Mouse (Mus musculus) hindbrain, embryonic 11.5 days (tissue): ENCODE data around the gene Gli1. TPM values are rescaled to one million over a fixed set of nuclear protein-coding genes. Genes with fewer than 3 reads are reported as not detected.
A peak's percentile ranks its signal among the peaks of the same experiment; 100 is the strongest.

Source experiments
- ATAC-seq: fragments of 200-750 bp; cut with Nextera tagmentation; 2 replicates; pipeline ENCODE4 v1.8.0; 2017; ENCODE audit warnings: mild to moderate bottlenecking, moderate TSS enrichment, moderate library complexity; ENCODE audit not compliant: low FRiP score
- DNase-seq: peaks from one replicate; pipeline ENCODE4 v3.0.0-alpha.2; 2015; ENCODE audit warnings: low spot score
- H3K27ac ChIP-seq: fragments of 300-500 bp; sonication (generic); 2 replicates; pipeline ENCODE4 v1.5.1; 2014; ENCODE audit warnings: mild to moderate bottlenecking, low read depth, low read length
- H3K27me3 ChIP-seq: fragments of 300-500 bp; sonication (generic); 2 replicates; pipeline ENCODE4 v1.6.1; 2014; ENCODE audit warnings: mild to moderate bottlenecking, low read length, moderate library complexity, mixed read lengths; ENCODE audit not compliant: control insufficient read depth, insufficient read depth
- H3K36me3 ChIP-seq: fragments of 300-500 bp; sonication (generic); 2 replicates; pipeline ENCODE4 v1.6.1; 2014; ENCODE audit warnings: mild to moderate bottlenecking, low read length, moderate library complexity, mixed read lengths; ENCODE audit not compliant: control insufficient read depth, insufficient read depth
- H3K4me1 ChIP-seq: fragments of 300-500 bp; sonication (generic); replicated peaks from 2 replicates; pipeline ENCODE4 v1.6.1; 2014; ENCODE audit warnings: low read length, mixed read lengths; ENCODE audit not compliant: control insufficient read depth, insufficient read depth
- H3K4me2 ChIP-seq: fragments of 300-500 bp; sonication (generic); replicated peaks from 2 replicates; pipeline ENCODE4 v1.6.1; 2014; ENCODE audit warnings: mild to moderate bottlenecking, low read depth, low read length
- H3K4me3 ChIP-seq: fragments of 300-500 bp; sonication (generic); 2 replicates; pipeline ENCODE4 v1.5.1; 2014; ENCODE audit warnings: low read depth, low read length
- H3K9ac ChIP-seq: fragments of 300-500 bp; sonication (generic); 2 replicates; pipeline ENCODE4 v1.6.1; 2014; ENCODE audit warnings: low read depth, low read length
- H3K9me3 ChIP-seq: fragments of 300-500 bp; sonication (generic); 2 replicates; pipeline ENCODE4 v1.6.1; 2016; ENCODE audit warnings: low read length; ENCODE audit not compliant: control insufficient read depth
- WGBS: fragments of 180-500 bp; shearing (Covaris S2); extraction: QIAGEN DNeasy Blood & Tissue Kit; methylation state at CpG from one replicate; pipeline ENCODE4 v1.1.7; 2014; 5-methylcytosine and 5-hydroxymethylcytosine counted together
- polyA plus RNA-seq: library from polyadenylated mRNA; unstranded; fragments of >200 nt; fragmentation: Nextera tagmentation; extraction: Ambion mirVana; gene quantifications from 2 replicates; pipeline ENCODE4 v1.2.1, GENCODE M21; 2014

Gene Gli1
- polyA plus RNA-seq, 1 experiment from 2014 or later, result 3.2 TPM

DNA sequence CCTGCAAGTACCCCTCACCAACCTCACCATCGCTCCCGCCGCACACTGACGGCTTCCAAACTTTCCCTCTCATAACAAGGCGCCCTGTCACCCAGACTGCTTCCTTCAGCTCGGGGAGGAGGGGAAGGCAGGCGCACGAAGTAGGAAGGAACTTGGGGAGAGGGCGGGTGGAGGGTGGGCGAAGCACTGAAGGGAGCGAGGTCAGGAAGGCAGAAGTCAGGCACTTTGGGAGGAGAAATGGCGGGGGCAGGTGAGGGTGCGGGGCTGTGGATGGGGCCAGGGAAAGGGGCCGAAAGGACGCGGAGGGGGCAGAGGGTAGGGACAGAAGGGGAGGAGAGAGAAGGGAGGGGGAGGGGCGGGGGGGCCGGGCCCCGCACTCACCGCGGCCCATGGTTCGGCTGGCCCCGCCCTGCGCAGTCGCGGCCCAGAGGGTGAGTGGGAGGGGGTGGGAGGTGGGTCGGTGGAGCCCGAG lies 53.4 kb downstream of the Gli1 start:
- Histone ChIP-seq H3K9me3 (no peaks in the 10 kb centered on the region), H3K4me3 (peak overlapping the region; percentile 58), H3K27ac (peak overlapping the region; percentile 99), H3K4me1 (peaks cover 18% of the 10 kb centered on the region), H3K4me2 (peak overlapping the region; percentile 85), H3K36me3 (peaks cover 8% of the 10 kb centered on the region; the same call in 1 of the 2 replicates), H3K9ac (peak overlapping the region; percentile 74), H3K27me3 (no peaks in the 10 kb centered on the region)
- DNase-seq (no peak), ATAC-seq (peak; percentile 10)
- 2% methylated on average over 17 of the region's 28 CpGs for WGBS

GRCm38 (mm10) chr10:127287936-127288293 lies 53.9 kb downstream of the Gli1 start:
- H3K27ac ChIP-seq, result peak overlapping the region; percentile 99
- H3K27me3 ChIP-seq, result no peaks in the 10 kb centered on the region
- peaks cover 8% of the 10 kb centered on the region; the same call in 1 of the 2 replicates for H3K36me3 ChIP-seq
- H3K9me3 ChIP-seq, result no peaks in the 10 kb centered on the region
- peak overlapping the region; percentile 74 for H3K9ac ChIP-seq
- ATAC-seq (no peak), DNase-seq (no peak)
- WGBS, result 0% methylated on average over 3 of the region's 3 CpGs
- peak overlapping the region; percentile 85 for H3K4me2 ChIP-seq
- H3K4me1 ChIP-seq, result peaks cover 18% of the 10 kb centered on the region
- H3K4me3 ChIP-seq, result peak overlapping the region; percentile 58

DNA sequence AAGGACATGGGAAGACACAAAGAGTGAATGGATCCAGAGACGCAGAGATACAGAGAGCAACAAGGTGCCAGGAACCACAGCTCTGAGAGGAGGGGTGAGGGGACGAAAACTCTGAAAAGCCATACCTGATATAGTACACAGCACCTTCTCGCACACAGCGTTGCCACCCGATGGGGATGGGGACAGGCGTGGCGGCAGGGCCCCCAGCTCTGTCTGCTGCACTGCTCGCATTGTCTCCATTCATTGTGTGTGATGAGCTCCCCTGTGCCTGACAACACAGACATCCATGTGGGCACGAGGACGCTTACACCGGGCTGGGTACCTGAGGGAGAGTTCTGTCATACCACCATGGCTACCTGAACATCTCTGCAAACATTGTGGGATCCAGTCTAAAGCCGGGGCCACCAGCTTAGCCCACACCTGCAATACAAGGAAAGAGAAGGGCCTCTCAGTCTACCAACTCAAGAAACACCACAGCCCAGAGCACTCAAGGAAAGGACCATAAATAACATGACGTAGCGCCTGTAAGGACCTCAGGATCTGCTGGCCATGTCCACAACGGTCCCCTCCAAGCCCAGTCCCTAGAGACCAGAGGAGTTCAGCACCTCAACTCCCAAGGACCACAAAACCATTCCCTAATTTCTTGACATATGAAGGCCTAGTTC lies 54.4 kb downstream of the Gli1 start:
- DNase-seq, result no peak
- Histone ChIP-seq H3K4me1 (peaks cover 18% of the 10 kb centered on the region), H3K27me3 (no peaks in the 10 kb centered on the region), H3K4me3 (peak overlapping the region; percentile 58), H3K36me3 (peaks cover 13% of the 10 kb centered on the region), H3K4me2 (peak overlapping the region; percentile 85), H3K27ac (peak overlapping the region; percentile 99), H3K9me3 (no peaks in the 10 kb centered on the region), H3K9ac (peak overlapping the region; percentile 74)
- 78% methylated on average over 15 of the region's 15 CpGs for WGBS
- no peak for ATAC-seq

GRCm38 (mm10) chr10:127286730-127287129 lies 55.0 kb downstream of the Gli1 start:
- H3K9ac ChIP-seq, result peak overlapping the region; percentile 74; the same call in 1 of the 2 replicates
- H3K36me3 ChIP-seq, result peaks cover 17% of the 10 kb centered on the region
- no peak for DNase-seq
- peak overlapping the region; percentile 58; the same call in 1 of the 2 replicates for H3K4me3 ChIP-seq
- H3K27me3 ChIP-seq, result no peaks in the 10 kb centered on the region
- no peaks in the 10 kb centered on the region for H3K9me3 ChIP-seq
- H3K27ac ChIP-seq, result 0 out of 2 replicates have a peak overlapping the region, but pooled peaks have one; percentile 33
- no peak for ATAC-seq
- peak overlapping the region; percentile 85 for H3K4me2 ChIP-seq
- H3K4me1 ChIP-seq, result peaks cover 18% of the 10 kb centered on the region
- 41% methylated on average over 7 of the region's 7 CpGs for WGBS

DNA sequence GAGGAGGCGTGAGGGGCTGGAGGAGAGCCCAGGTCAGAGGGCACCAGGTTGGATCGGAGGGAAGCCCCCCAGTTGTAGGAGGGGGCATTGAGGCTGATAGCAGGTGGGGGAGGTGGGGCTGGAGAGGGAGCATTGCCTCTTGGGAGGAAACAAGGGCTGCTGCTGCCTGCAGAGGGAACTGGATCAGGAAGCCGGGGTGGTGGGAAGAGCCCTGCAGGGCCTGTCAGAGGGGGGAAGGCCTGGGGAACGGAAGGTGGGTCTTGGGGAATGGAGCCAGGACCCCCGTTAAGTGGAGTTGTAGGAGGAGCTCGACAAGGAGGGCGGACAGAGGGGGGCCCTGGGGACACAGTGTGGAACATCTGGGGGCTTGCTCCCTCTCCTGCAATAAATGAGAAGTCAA lies 55.6 kb downstream of the Gli1 start:
- Histone ChIP-seq H3K4me2 (no peak overlapping the region), H3K27me3 (no peaks in the 10 kb centered on the region), H3K27ac (no peak overlapping the region), H3K9ac (no peak overlapping the region), H3K4me1 (peaks cover 18% of the 10 kb centered on the region), H3K36me3 (peaks cover 22% of the 10 kb centered on the region), H3K9me3 (no peaks in the 10 kb centered on the region), H3K4me3 (no peak overlapping the region)
- ATAC-seq, result no peak
- WGBS, result 79% methylated on average over 7 of the region's 7 CpGs
- no peak for DNase-seq

DNA sequence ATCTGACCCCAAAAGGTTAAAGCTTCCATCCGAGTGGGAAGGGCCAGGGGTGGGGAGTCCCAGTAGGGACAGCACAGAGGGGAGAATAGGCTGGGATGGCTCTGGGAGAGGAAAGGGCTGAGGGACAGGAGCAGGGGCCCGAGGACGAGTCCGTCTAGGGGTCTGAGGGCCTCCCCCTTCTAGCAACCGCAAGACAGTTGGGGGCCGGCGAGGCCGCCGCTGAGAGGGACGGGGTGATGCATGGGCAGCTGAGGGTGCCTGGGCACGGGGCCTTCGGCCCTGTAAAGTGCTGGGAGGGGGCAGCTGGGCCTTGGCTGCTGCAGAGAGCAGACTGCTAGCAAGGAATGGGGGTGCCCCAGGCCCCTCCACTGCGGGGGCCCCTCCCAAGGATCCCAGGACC lies 56.1 kb downstream of the Gli1 start:
- ATAC-seq, result no peak
- no peak overlapping the region for H3K27ac ChIP-seq
- DNase-seq, result no peak
- H3K27me3 ChIP-seq, result no peaks in the 10 kb centered on the region
- H3K4me3 ChIP-seq, result no peak overlapping the region
- no peak overlapping the region for H3K4me2 ChIP-seq
- H3K36me3 ChIP-seq, result peaks cover 22% of the 10 kb centered on the region
- H3K9ac ChIP-seq, result no peak overlapping the region
- WGBS, result 73% methylated on average over 13 of the region's 13 CpGs
- peaks cover 18% of the 10 kb centered on the region for H3K4me1 ChIP-seq
- H3K9me3 ChIP-seq, result no peaks in the 10 kb centered on the region

- DNase-seq (no peak), ATAC-seq (no peak)
- H3K4me3 ChIP-seq, result no peak overlapping the region
- peaks cover 22% of the 10 kb centered on the region for H3K36me3 ChIP-seq
- peaks cover 18% of the 10 kb centered on the region for H3K4me1 ChIP-seq
- H3K27ac ChIP-seq, result no peak overlapping the region
- no peaks in the 10 kb centered on the region for H3K27me3 ChIP-seq
- H3K9me3 ChIP-seq, result no peaks in the 10 kb centered on the region
- no peak overlapping the region for H3K9ac ChIP-seq
- 82% methylated on average over 11 of the region's 11 CpGs for WGBS
- H3K4me2 ChIP-seq, result no peak overlapping the region
Observed at GRCm38 (mm10) chr10:127284724-127285500, 56.9 kb downstream of the Gli1 start.

DNA sequence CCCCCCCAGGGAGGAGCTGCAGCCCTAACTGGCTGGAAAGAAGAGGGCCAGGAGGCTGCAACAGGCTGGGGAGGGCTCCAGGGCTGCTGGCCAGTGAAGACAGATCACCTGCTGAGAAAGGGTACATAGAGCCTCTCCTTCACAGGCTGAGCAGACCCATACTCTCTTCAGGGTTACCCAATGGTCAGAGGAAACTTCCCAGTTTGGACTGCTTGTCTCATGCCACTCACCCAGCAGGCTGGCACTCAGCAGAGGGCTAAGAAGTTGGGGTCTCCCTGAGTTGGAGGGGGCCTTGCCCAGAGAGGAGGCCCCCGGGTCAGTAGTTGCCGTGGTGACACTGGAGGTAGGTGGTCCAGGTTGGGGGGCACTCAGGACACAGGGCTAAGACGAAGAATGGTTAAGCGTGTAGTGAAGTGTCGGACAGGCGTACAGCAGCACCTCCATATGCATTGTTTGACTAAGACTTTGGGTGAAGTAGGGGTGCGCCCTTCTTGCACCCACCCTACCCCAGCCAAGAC lies 57.6 kb downstream of the Gli1 start:
- peaks cover 27% of the 10 kb centered on the region for H3K36me3 ChIP-seq

More for the DNA sequence above, 57.6 kb downstream of the Gli1 start:
- Histone ChIP-seq H3K9ac (no peak overlapping the region), H3K4me1 (peaks cover 18% of the 10 kb centered on the region), H3K9me3 (no peaks in the 10 kb centered on the region), H3K4me3 (no peak overlapping the region), H3K27ac (no peak overlapping the region), H3K27me3 (no peaks in the 10 kb centered on the region), H3K4me2 (no peak overlapping the region)
- DNase-seq, result no peak
- 93% methylated on average over 7 of the region's 7 CpGs for WGBS
- ATAC-seq, result no peak
